Mouse (Mus musculus) heart, embryonic 10.5 days (tissue): ENCODE measurements around the gene Zfp980. TPM values are rescaled to one million over a fixed set of nuclear protein-coding genes. Genes with fewer than 3 reads are reported as not detected.
"Not testable (repeated sequence)": the region's sequence is repeated elsewhere in the genome, so short reads cannot be mapped to it uniquely, and the experiment has no call there.

Experiments
- DNase-seq: peaks from one replicate; pipeline ENCODE4 v3.0.0-alpha.2; 2017; ENCODE audit warnings: low spot score
- H3K27ac ChIP-seq: fragments of 300-500 bp; sonication (generic); 2 replicates; pipeline ENCODE4 v1.5.1; 2016; ENCODE audit warnings: mild to moderate bottlenecking
- H3K27me3 ChIP-seq: fragments of 300-500 bp; sonication (generic); 2 replicates; pipeline ENCODE4 v1.6.1; 2016; ENCODE audit warnings: mild to moderate bottlenecking; ENCODE audit not compliant: poor library complexity, insufficient read depth, severe bottlenecking
- H3K36me3 ChIP-seq: fragments of 300-500 bp; sonication (generic); 2 replicates; pipeline ENCODE4 v1.6.1; 2016; ENCODE audit warnings: mild to moderate bottlenecking, moderate library complexity
- H3K4me1 ChIP-seq: fragments of 300-500 bp; sonication (generic); 2 replicates; pipeline ENCODE4 v1.6.1; 2016; ENCODE audit warnings: mild to moderate bottlenecking
- H3K4me3 ChIP-seq: fragments of 300-500 bp; sonication (generic); 2 replicates; pipeline ENCODE4 v1.5.1; 2016; ENCODE audit warnings: mild to moderate bottlenecking, moderate library complexity
- H3K9me3 ChIP-seq: fragments of 300-500 bp; sonication (generic); 2 replicates; pipeline ENCODE4 v1.6.1; 2016; ENCODE audit warnings: mild to moderate bottlenecking, moderate library complexity
- WGBS: fragments of 180-500 bp; shearing (Covaris S2); methylation state at CpG from one replicate; pipeline ENCODE4 v1.1.7; 2016; 5-methylcytosine and 5-hydroxymethylcytosine counted together
- polyA plus RNA-seq: library from polyadenylated mRNA; unstranded; fragments of >200 nt; fragmentation: Nextera tagmentation; extraction: Ambion mirVana; gene quantifications from 2 replicates; pipeline ENCODE4 v1.2.1, GENCODE M21; 2016

Gene Zfp980
- polyA plus RNA-seq, result 0.09 TPM in 1 of 2 replicates, not detected in the other

GRCm38 (mm10) chr4:145670385-145670784 lies at the start of gene Zfp980:
Gene Zfp980, plus strand, starts transcription at chr4:145670685.
- not testable (repeated sequence) for H3K27me3 ChIP-seq, H3K9me3 ChIP-seq, H3K4me3 ChIP-seq, H3K36me3 ChIP-seq, H3K27ac ChIP-seq, DNase-seq, H3K4me1 ChIP-seq
- 77% methylated on average over 3 of the region's 3 CpGs for WGBS

DNA sequence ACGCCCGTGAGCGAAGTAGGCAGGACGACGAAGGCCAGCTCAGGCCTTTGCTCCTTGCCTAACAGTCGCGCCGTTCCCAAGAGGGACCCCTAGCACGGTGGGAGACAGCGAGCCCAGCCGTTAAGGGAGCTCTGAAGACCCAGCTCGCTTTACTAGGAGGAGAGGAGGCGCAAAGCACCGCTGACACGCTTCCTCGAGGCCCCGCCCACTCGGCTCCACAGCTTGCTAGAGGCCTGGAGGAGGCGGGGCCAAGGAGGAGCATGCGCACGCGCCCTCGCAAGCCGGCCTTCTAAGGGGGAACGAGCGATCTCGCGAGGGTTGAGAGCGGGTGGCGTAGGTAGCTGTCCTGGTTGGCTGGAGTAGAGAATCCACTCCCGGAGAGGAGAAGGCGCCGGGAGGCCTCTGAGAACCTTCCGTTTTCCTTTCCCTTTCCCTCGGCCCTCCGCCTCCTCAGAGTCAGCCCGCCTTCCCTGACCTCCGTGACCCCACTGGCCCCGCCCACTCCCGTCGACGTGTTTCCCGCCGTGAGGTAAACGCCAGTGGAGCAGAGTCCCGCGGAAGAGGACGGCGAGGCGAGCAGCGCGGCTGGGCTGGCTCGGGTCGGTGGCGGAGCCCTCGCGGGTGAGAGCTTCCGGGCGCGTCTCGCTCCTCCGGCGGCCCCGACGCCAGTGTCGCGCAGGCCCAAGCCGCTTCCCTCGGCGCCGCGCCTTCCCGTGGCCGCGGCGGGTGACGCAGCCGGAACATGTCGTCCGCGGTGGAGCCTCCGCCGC lies 29.9 kb upstream of the Zfp980 start:
- H3K9me3 ChIP-seq, DNase-seq, H3K27me3 ChIP-seq, H3K27ac ChIP-seq, H3K36me3 ChIP-seq, H3K4me1 ChIP-seq: not testable (repeated sequence)
- WGBS, result 21% methylated on average over 83 of the region's 83 CpGs
- H3K4me3 ChIP-seq, result peak overlapping the region; percentile 39; the same call in 1 of the 2 replicates

- H3K4me1 ChIP-seq, H3K36me3 ChIP-seq, H3K27me3 ChIP-seq, H3K4me3 ChIP-seq, DNase-seq, H3K9me3 ChIP-seq, H3K27ac ChIP-seq: not testable (repeated sequence)
- WGBS, result 62% methylated on average over 2 of the region's 2 CpGs
Observed at GRCm38 (mm10) chr4:145674286-145674780, 3.8 kb downstream of the Zfp980 start.

DNA sequence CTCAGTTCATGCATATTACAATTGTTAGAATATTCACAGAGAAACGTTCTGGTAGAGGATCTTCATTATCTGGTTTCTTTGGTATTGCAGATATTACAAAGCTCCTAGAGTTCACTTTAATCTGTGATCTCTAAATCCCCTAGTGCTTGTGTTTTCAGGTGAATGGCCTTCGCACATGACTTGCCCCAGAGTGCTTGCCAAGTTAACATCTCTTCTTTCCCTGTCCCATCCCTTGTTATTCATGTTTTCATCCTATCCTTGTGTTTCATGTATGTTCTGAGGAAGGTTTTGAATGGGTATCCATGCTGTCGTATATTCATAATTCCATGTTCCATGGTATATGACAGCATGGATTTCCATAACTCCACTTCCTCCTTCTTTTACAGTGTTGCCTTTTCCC lies 9.7 kb downstream of the Zfp980 start:
- not testable (repeated sequence) for H3K9me3 ChIP-seq, H3K4me3 ChIP-seq, H3K4me1 ChIP-seq, H3K27ac ChIP-seq, H3K36me3 ChIP-seq, H3K27me3 ChIP-seq
- 79% methylated on average over 3 of the region's 3 CpGs for WGBS
- peak; percentile 70 for DNase-seq

GRCm38 (mm10) chr4:145680672-145681387 lies 10.3 kb downstream of the Zfp980 start:
- H3K36me3 ChIP-seq, H3K4me1 ChIP-seq, H3K9me3 ChIP-seq, H3K27me3 ChIP-seq, H3K27ac ChIP-seq, H3K4me3 ChIP-seq, DNase-seq: not testable (repeated sequence)
- 35% methylated on average over 1 of the region's 1 CpGs for WGBS

DNA sequence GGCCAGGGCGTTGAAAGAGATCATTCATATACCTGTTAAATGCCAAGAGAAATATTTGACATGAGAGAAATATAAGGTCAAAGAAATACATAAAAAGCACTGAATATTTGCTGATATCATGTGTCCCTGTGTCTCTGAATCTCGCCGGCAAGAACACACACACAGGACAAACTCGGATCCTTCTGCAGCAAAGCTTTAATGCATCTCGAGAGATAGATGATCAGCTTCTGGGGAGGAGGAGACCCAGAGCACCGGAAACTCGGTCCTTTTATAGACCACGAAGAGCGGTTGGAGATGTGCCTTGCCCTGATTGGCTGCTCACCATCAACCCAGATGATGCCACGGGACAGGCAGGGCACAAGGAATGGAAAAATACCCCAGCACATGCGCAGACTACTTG lies 11.5 kb downstream of the Zfp980 start:
- WGBS, result 82% methylated on average over 10 of the region's 11 CpGs
- DNase-seq, result not testable (repeated sequence)

DNA sequence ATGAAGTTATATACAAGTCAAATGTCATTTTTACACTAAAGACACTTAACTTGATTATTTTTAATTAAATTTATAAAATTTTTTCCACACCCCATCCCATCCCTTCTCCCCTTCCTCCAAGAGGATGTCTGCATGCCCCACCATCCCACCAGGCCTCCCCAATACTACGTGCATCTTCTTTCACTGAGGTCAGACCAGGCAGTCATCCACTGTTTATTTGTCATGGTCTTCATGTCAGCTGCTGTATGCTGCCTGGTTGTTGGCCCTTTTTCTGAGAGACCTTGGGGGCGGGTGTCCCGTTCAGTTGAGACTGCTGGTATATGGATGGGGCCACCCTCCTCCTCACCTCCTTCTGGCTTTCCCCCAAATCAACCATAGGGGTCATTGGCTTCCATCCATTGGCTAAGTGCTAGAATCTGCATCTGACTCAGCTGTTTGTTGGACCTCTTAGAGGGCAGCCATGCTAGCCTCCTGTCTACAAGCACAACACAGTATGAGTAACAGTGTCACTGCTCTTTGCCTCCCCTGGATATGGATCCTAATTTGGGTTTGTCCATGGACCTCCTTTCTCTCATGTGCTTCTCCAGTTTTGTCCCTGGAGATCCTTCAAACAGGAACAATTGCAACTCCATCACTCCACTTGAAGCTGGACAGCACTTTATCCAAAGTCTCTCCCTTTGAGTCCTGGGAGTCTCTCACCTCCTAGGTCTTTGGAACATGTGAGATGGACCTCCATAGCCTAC lies 12.7 kb downstream of the Zfp980 start:
- H3K4me1 ChIP-seq, result not testable (repeated sequence)
- peak; percentile 64 for DNase-seq
- 77% methylated on average over 3 of the region's 3 CpGs for WGBS

More for the DNA sequence above, 11.5 kb downstream of the Zfp980 start:
- H3K36me3 ChIP-seq, H3K27ac ChIP-seq, H3K9me3 ChIP-seq, H3K27me3 ChIP-seq, H3K4me3 ChIP-seq, H3K4me1 ChIP-seq: not testable (repeated sequence)

DNA sequence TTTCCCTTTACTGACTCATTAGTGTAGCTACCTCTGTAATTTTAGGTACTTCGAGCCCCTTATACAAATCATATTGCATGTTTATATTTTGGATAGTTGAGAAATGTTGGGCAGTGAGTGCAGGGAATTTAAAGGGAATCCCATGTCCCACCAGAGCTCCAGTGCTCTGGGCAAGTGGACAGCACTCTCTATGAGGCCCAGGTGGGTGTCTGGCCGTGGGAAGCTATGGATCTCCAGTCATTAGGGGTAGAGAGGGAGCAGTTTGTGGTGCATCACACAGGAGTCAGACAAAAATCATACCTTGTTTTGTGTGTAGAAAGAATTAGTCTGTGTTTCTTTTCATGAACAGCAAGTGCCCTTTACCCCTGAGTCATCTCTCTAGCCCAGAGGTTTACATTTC lies 15.6 kb downstream of the Zfp980 start:
- H3K27me3 ChIP-seq, H3K9me3 ChIP-seq, DNase-seq, H3K27ac ChIP-seq, H3K4me3 ChIP-seq, H3K36me3 ChIP-seq, H3K4me1 ChIP-seq: not testable (repeated sequence)
- WGBS, result 62% methylated on average over 2 of the region's 2 CpGs

More for the DNA sequence above, 12.7 kb downstream of the Zfp980 start:
- H3K9me3 ChIP-seq, H3K27ac ChIP-seq, H3K4me3 ChIP-seq, H3K27me3 ChIP-seq, H3K36me3 ChIP-seq: not testable (repeated sequence)

- DNase-seq, result peak; percentile 77
- peak overlapping the region; percentile 52 for H3K4me3 ChIP-seq
- H3K27me3 ChIP-seq, H3K4me1 ChIP-seq, H3K9me3 ChIP-seq, H3K27ac ChIP-seq, H3K36me3 ChIP-seq: not testable (repeated sequence)
- 1% methylated on average over 43 of the region's 83 CpGs for WGBS
Observed at GRCm38 (mm10) chr4:145744935-145745644, 74.6 kb downstream of the Zfp980 start.

GRCm38 (mm10) chr4:145745645-145745991 lies 75.1 kb downstream of the Zfp980 start:
- H3K9me3 ChIP-seq, H3K36me3 ChIP-seq, H3K27me3 ChIP-seq, DNase-seq, H3K4me1 ChIP-seq, H3K27ac ChIP-seq, H3K4me3 ChIP-seq: not testable (repeated sequence)
- no CpG with 5 or more reads among the region's 30 CpGs for WGBS
